Mouse (Mus musculus) right cerebral cortex, postnatal 36 days (tissue): ENCODE results near the gene Pqbp1.

ENCODE experiments used
- DNase-seq, 2 experiments: peaks; one replicate each; pipeline ENCODE4 v3.0.0; 2022; ENCODE audit warnings: low spot score in 2 of 2, mixed read lengths in 1 of 2

Pqbp1 gene

GRCm38 (mm10) chrX:7878495-7878894 lies 20.6 kb downstream of the Pqbp1 start:
- DNase-seq = no peak

DNA sequence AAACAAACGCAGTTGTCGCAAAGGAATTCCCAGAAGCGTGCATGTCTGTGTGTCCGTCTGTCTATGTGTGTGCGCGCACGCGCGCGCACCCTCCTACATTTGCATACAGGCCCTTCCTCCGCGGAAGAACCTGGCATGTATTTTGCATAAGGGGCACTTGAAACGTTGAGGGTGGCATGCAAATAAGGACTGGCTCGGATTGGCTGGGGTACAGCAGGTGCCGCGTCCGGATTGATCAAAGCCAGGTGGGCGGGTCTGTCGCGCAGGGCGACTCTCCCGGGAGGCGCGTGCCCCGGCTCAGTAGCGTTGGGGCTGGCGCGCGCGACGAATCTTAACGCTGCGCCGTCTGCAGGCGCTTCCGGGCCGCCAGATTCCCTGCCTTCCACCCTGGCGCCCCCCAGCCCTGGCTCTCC lies 21.1 kb downstream of the Pqbp1 start, which contains the start of gene Pim2:
TSS of gene Pim2 (plus strand) at position 256 of the 413 bp plus-strand sequence.
- peak; percentile 80 for DNase-seq

GRCm38 (mm10) chrX:7869826-7870225 lies 29.2 kb downstream of the Pqbp1 start:
- no peak for DNase-seq

DNA sequence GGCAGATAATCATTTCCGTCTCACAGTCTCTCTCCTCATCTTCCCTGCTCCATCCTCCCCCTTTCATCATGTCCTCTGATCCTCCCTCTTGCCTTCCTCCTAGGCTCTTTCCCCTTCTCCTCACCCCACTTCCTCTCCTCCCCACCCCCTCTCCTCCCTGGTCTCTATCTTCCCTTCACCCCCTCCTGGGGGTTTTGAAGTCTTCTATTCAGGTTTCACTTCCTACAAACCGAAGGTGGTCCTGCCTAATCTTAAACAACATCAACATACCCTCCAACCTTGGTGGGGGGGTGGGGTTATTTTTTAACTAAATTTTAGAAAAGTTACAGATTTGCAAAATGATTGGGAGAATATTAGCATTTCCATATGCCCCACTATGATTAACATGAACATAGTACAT lies 30.6 kb downstream of the Pqbp1 start:
- no peak for DNase-seq

DNA sequence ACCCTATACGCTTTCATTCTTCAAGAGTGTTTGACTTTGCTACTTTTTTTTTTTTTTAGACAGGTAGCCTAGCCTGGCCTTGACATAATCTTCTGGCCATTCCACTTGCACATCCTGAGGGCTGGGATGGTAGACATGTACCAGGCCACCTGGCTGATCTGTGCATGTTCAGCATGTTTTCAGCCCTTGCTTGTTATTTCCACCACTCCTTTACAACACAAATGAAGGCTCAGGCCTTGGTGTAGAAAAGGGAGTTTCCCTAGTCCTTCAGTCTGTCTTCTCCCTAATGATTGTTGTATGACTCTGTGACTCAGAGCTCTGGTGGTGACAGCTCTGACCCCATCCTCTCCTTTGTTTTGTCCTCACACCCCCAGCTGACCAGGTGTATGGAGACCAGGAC lies 31.9 kb downstream of the Pqbp1 start:
- DNase-seq = no peak

DNA sequence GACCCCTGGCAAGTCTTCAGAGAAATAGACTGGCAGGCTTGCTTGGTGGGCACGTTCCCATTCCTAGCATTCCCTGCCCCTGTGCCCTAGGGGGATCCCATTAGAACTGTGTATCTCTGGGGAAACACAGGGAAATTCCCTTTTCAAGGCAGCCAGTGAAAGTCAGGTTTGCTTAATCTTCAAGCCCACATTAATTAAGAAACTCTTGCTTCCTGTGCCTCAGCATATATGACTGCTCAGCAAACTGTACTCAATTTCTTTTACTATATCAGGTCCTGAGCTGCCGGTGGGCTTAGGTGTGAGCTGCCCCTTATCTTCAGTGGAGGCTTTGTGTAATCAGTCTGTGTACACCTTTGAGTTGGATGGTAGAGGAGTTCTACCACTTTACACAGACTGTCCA lies 33.3 kb downstream of the Pqbp1 start:
- no peak for DNase-seq

GRCm38 (mm10) chrX:7865343-7865742 lies 33.7 kb downstream of the Pqbp1 start:
- DNase-seq = no peak

- DNase-seq = no peak
These were observed 34.5 kb downstream of the Pqbp1 start for GRCm38 (mm10) chrX:7864551-7864950.

DNA sequence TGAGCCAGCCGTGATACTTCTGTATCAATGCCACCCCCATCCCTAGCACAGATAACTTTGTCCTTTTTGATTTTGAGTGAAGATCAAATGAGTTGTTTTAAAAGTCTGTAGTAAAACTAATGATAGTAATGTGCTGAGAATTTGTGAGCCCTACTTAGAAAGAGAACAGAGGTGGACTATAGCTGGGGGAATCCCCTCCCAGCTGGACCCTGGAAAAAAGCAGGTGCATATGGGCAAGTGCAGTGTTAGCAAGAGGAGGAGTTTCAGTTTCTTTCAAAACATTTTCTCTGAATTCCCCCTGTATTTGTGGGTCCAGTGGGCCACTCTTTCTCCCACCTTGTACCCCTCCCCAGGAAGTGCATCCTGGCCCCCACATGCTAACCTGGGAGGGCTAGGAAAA lies 35.9 kb downstream of the Pqbp1 start:
- no peak for DNase-seq

- no peak for DNase-seq
These were observed 39.8 kb downstream of the Pqbp1 start for GRCm38 (mm10) chrX:7859191-7859753.

- DNase-seq = no peak
These were observed 44.5 kb downstream of the Pqbp1 start for GRCm38 (mm10) chrX:7854578-7854977.

DNA sequence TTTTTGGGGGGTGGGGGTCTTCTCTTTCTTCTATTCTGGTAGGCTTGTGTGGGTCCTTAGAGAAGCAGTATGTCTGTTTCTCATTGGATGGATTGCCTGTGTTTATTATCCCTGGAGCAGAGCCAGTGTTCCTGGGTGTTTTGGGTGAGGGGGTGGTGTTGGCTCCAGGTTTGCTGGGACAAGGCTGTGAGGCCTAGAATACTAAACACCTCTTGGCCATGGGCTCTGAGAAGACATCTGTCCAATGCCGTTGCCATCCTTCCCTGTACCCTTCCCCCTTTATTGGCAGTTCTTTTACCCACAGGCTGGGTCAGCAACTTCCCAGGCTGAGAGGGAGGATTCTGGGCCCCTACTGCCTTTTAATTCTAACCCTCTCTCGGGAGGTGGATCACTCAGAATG lies 51.2 kb downstream of the Pqbp1 start:
- DNase-seq = peak in 1 of 2 experiments; percentile 15
